Mouse (Mus musculus) megakaryocyte, embryonic 14.5 days (primary cell): Measurements from ENCODE around the gene Actr3b.

Experiments
- FLI1 ChIP-seq: IDR thresholded peaks from 2 replicates; pipeline ENCODE4 v1.6.1; 2012; ENCODE audit warnings: low read length, inconsistent platforms, mixed read lengths
- GATA1 ChIP-seq: IDR thresholded peaks from 3 replicates; pipeline ENCODE4 v1.6.1; 2012; ENCODE audit warnings: mixed read lengths, low read length, inconsistent platforms, borderline replicate concordance

GRCm38 (mm10) chr5:25830802-25831201 is 71.0 kb downstream of the Actr3b start:
- TF ChIP-seq FLI1 (no peak), GATA1 (no peak)
